Mouse (Mus musculus) kidney, adult 9 months (tissue): ENCODE data around the gene Ino80e.
A peak's percentile ranks its signal among the peaks of the same experiment; 100 is the strongest.

Source experiments
- DNase-seq: peaks from one replicate; pipeline ENCODE4 v3.0.0; 2022

The Ino80e gene

GRCm38 (mm10) chr7:126808703-126809455 lies 53.3 kb downstream of the Ino80e start:
- DNase-seq: peak; percentile 93

- DNase-seq: no peak
Observed at GRCm38 (mm10) chr7:126807405-126807804, 54.8 kb downstream of the Ino80e start.

GRCm38 (mm10) chr7:126806956-126807355 lies 55.2 kb downstream of the Ino80e start:
- DNase-seq: no peak

- no peak for DNase-seq
Observed at GRCm38 (mm10) chr7:126803751-126804150, 58.4 kb downstream of the Ino80e start.

GRCm38 (mm10) chr7:126803181-126803580 lies 59.0 kb downstream of the Ino80e start:
- DNase-seq: no peak

GRCm38 (mm10) chr7:126802134-126802889 lies 59.9 kb downstream of the Ino80e start:
- DNase-seq: no peak

- DNase-seq: no peak
Observed at GRCm38 (mm10) chr7:126801057-126801422, 61.1 kb downstream of the Ino80e start.
